Mouse (Mus musculus): ENCODE measurements around the gene Gm27027. TPM values are rescaled to one million over a fixed set of nuclear protein-coding genes. Genes with fewer than 3 reads are reported as not detected.

The Gm27027 gene
- polyA plus RNA-seq, 1 experiment = not detected

DNA sequence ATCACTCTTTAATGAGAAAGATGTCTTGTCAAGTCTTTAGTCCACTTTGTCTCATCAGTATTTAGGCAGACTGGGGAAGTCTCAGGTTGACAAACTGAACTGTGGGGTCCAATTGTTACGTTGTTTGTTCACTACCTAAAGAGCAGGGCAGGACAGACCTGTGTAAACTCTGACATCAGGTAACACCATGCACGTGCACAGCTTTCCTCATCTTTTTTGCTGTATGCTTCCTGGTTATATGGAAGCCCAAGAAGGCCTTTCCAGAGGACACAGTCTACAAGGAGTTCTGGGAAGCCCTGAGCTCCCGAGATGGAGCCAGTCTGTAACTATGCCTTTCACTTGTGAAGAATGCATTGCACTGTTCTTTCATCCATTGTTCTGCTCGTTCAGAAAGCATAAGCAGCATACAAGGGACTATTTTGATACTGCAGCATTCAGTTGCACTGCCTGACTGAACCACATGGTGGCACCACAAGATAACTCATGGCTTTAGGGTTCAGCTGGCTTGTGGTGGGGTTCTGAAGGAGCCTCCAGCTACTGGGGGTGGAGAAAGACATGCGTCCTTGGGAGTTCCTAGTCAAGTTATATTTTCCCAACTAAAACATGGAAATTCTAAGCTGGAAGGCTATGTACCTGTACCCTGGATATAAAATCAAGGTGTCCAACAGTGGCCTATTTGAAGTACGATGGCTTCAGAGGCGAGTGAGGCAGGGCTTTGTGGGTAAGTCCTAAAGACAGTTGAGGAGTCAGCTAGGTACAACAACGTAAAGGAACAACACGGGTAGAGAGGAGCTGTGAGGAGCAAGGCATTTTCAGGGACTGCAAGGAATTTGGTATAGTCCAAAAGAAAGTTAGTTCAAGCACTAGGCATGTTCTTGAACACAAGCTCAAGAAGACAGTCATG lies 39.5 kb upstream of the Gm27027 start:
- TF ChIP-seq CTCF (conservative IDR thresholded peaks at IDR 0.05; ENCODE audit: insufficient read depth, insufficient read length, low read depth, low read length) (peak; percentile 89), POLR2A (IDR thresholded peaks at IDR 0.05; ENCODE audit: low read depth, low read length) (no peak)
- no peak overlapping the region for H3K4me3 ChIP-seq (ENCODE audit: insufficient read depth, low read depth, low read length)
- H3K4me1 ChIP-seq (ENCODE audit: control insufficient read depth, insufficient read depth, low read length) = no peaks in the 10 kb centered on the region
- DNase-seq = peak; percentile 62
- no peaks in the 10 kb centered on the region for H3K36me3 ChIP-seq (ENCODE audit: control insufficient read depth, insufficient read depth, low read length)
- no peaks in the 10 kb centered on the region for H3K27me3 ChIP-seq (replicated peaks; ENCODE audit: control insufficient read depth, insufficient read depth, low read length)
- 71% methylated on average over 9 of the region's 9 CpGs for WGBS
- H3K27ac ChIP-seq (ENCODE audit: insufficient read depth, low read depth, low read length) = no peak overlapping the region

DNA sequence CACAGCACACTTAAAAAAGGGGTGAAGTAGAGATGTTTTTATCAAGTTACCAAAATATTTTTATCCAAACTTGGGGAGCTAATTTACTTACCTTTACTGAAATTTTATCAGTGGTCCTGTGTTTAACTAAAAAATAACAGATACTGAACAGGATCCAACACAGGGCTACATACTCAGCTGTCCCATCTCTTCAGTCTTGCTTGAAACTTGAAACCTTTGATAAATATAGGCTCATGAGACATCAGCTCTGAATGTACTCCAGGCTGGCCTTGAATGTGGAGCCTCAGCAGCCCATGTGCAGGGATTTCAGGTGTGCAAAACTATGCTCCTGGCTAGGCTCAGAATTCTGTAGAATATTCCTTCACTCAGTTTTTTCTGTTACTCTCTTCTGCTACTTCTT lies 34.4 kb upstream of the Gm27027 start:
- TF ChIP-seq POLR2A (IDR thresholded peaks at IDR 0.05; ENCODE audit: low read depth, low read length) (no peak), CTCF (conservative IDR thresholded peaks at IDR 0.05; ENCODE audit: insufficient read depth, insufficient read length, low read depth, low read length) (no peak)
- Histone ChIP-seq H3K36me3 (ENCODE audit: control insufficient read depth, insufficient read depth, low read length) (no peaks in the 10 kb centered on the region), H3K27ac (ENCODE audit: insufficient read depth, low read depth, low read length) (no peak overlapping the region), H3K4me3 (ENCODE audit: insufficient read depth, low read depth, low read length) (no peak overlapping the region), H3K4me1 (ENCODE audit: control insufficient read depth, insufficient read depth, low read length) (no peaks in the 10 kb centered on the region), H3K27me3 (replicated peaks; ENCODE audit: control insufficient read depth, insufficient read depth, low read length) (no peaks in the 10 kb centered on the region)
- no peak for DNase-seq

DNA sequence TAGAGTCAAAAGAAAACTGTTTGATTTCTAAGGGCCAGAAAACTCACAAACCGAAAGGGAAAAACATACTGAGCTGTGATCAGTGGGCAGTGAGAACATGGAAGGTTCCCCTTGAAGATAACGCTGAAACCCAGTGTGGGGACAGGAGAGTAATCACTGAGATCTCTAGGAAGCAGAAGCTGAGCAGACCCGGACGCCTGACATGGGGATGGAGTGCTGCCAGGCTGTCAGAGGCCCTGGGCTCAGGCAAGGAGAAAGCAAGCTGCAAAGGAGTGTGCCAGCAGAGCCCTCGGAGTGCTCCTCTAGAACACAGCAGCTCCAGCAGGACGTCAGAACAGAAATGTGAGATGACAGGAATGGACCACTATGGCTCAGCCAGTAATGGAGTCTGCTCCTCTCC lies 28.5 kb upstream of the Gm27027 start:
- DNase-seq = no peak
- TF ChIP-seq CTCF (conservative IDR thresholded peaks at IDR 0.05; ENCODE audit: insufficient read depth, insufficient read length, low read depth, low read length) (no peak), POLR2A (IDR thresholded peaks at IDR 0.05; ENCODE audit: low read depth, low read length) (no peak)
- Histone ChIP-seq H3K4me3 (ENCODE audit: insufficient read depth, low read depth, low read length) (no peak overlapping the region), H3K27me3 (replicated peaks; ENCODE audit: control insufficient read depth, insufficient read depth, low read length) (no peaks in the 10 kb centered on the region), H3K4me1 (ENCODE audit: control insufficient read depth, insufficient read depth, low read length) (no peaks in the 10 kb centered on the region), H3K36me3 (ENCODE audit: control insufficient read depth, insufficient read depth, low read length) (no peaks in the 10 kb centered on the region), H3K27ac (ENCODE audit: insufficient read depth, low read depth, low read length) (no peak overlapping the region)
- 53% methylated on average over 6 of the region's 6 CpGs for WGBS

- no peak for TF ChIP-seq CTCF (conservative IDR thresholded peaks at IDR 0.05; ENCODE audit: insufficient read depth, insufficient read length, low read depth, low read length)
- peak; percentile 68 for TF ChIP-seq POLR2A (IDR thresholded peaks at IDR 0.05; ENCODE audit: low read depth, low read length)
- Histone ChIP-seq H3K27me3 (replicated peaks; ENCODE audit: control insufficient read depth, insufficient read depth, low read length) (no peaks in the 10 kb centered on the region), H3K36me3 (ENCODE audit: control insufficient read depth, insufficient read depth, low read length) (peaks cover 1% of the 10 kb centered on the region; the same call in 1 of the 2 replicates), H3K4me1 (ENCODE audit: control insufficient read depth, insufficient read depth, low read length) (peaks cover 8% of the 10 kb centered on the region; the same call in 1 of the 2 replicates), H3K27ac (ENCODE audit: insufficient read depth, low read depth, low read length) (peak within 1 kb of the TSS; percentile 70; the same call in 1 of the 2 replicates), H3K4me3 (ENCODE audit: insufficient read depth, low read depth, low read length) (peak within 1 kb of the TSS; percentile 91)
- WGBS = 6% methylated on average over 47 of the region's 47 CpGs
- peak; percentile 96 for DNase-seq
These were observed 14.5 kb upstream of the Gm27027 start, which contains the start of gene Alkbh3 for GRCm38 (mm10) chr2:94010335-94011291. Gene Alkbh3 (minus strand): TSS chr2:94010807.

GRCm38 (mm10) chr2:94002331-94002730 lies 6.2 kb upstream of the Gm27027 start:
- Histone ChIP-seq H3K4me1 (ENCODE audit: control insufficient read depth, insufficient read depth, low read length) (peaks cover 2% of the 10 kb centered on the region; the same call in 1 of the 2 replicates), H3K27ac (ENCODE audit: insufficient read depth, low read depth, low read length) (no peak overlapping the region), H3K4me3 (ENCODE audit: insufficient read depth, low read depth, low read length) (no peak overlapping the region), H3K36me3 (ENCODE audit: control insufficient read depth, insufficient read depth, low read length) (peaks cover 8% of the 10 kb centered on the region), H3K27me3 (replicated peaks; ENCODE audit: control insufficient read depth, insufficient read depth, low read length) (no peaks in the 10 kb centered on the region)
- DNase-seq = peak; percentile 83
- WGBS = 5% methylated on average over 2 of the region's 2 CpGs
- TF ChIP-seq CTCF (conservative IDR thresholded peaks at IDR 0.05; ENCODE audit: insufficient read depth, insufficient read length, low read depth, low read length) = peak; percentile 83
- no peak for TF ChIP-seq POLR2A (IDR thresholded peaks at IDR 0.05; ENCODE audit: low read depth, low read length)

DNA sequence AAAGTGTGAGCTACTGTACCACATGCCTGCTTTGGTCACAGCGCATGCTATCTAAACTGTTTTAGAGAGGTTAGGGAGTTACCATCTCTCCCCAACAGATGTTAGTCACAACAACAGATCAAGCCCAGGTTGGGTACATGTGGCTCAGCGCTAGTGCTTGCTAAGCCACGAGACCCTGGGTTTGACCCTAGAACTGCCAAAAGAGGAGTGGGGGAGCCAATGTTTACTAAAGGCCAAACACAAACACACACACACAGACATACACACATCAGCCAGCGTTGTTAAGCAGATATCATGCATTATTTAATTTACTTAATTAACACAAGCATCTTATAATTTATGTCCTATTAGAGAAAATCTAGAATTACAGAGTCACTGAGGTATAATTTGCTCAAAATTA lies 5.8 kb upstream of the Gm27027 start:
- peak overlapping the region; percentile 72; the same call in 1 of the 2 replicates for H3K27ac ChIP-seq (ENCODE audit: insufficient read depth, low read depth, low read length)
- no peak for DNase-seq
- peaks cover 6% of the 10 kb centered on the region for H3K36me3 ChIP-seq (ENCODE audit: control insufficient read depth, insufficient read depth, low read length)
- no peak for TF ChIP-seq CTCF (conservative IDR thresholded peaks at IDR 0.05; ENCODE audit: insufficient read depth, insufficient read length, low read depth, low read length)
- H3K4me1 ChIP-seq (ENCODE audit: control insufficient read depth, insufficient read depth, low read length) = peaks cover 2% of the 10 kb centered on the region; the same call in 1 of the 2 replicates
- H3K4me3 ChIP-seq (ENCODE audit: insufficient read depth, low read depth, low read length) = no peak overlapping the region
- H3K27me3 ChIP-seq (replicated peaks; ENCODE audit: control insufficient read depth, insufficient read depth, low read length) = no peaks in the 10 kb centered on the region
- WGBS = 79% methylated on average over 4 of the region's 4 CpGs
